Mouse (Mus musculus) right cerebral cortex, postnatal 14 days (tissue): ENCODE results near the gene Ap3d1.

Source experiments
- DNase-seq: peaks from one replicate; pipeline ENCODE4 v3.0.0; 2022

Ap3d1 gene

GRCm38 (mm10) chr10:80702536-80703390, 39.3 kb downstream of the Ap3d1 start:
- peak; percentile 96 for DNase-seq

GRCm38 (mm10) chr10:80701721-80702535, 40.1 kb downstream of the Ap3d1 start, which contains the start of the genes Mob3a and Izumo4:
Gene Mob3a (minus strand): TSS chr10:80701977.
Gene Izumo4 (plus strand): TSS chr10:80702184.
- DNase-seq, result peak; percentile 98

- DNase-seq, result no peak
These were observed 41.3 kb downstream of the Ap3d1 start for GRCm38 (mm10) chr10:80700732-80701131.

GRCm38 (mm10) chr10:80700038-80700504, 42.0 kb downstream of the Ap3d1 start:
- no peak for DNase-seq

GRCm38 (mm10) chr10:80698605-80699004, 43.5 kb downstream of the Ap3d1 start:
- DNase-seq, result no peak

GRCm38 (mm10) chr10:80697812-80698211, 44.3 kb downstream of the Ap3d1 start:
- no peak for DNase-seq

- DNase-seq, result no peak
These were observed 44.7 kb downstream of the Ap3d1 start for GRCm38 (mm10) chr10:80697393-80697787.

GRCm38 (mm10) chr10:80696502-80697392, 45.3 kb downstream of the Ap3d1 start:
- DNase-seq, result no peak

- no peak for DNase-seq
These were observed 46.1 kb downstream of the Ap3d1 start for GRCm38 (mm10) chr10:80695801-80696501.

GRCm38 (mm10) chr10:80695186-80695585, 46.9 kb downstream of the Ap3d1 start:
- DNase-seq, result no peak

- DNase-seq, result no peak
These were observed 47.7 kb downstream of the Ap3d1 start for GRCm38 (mm10) chr10:80694159-80694938.

- DNase-seq, result no peak
These were observed 48.5 kb downstream of the Ap3d1 start for GRCm38 (mm10) chr10:80693401-80694045.

GRCm38 (mm10) chr10:80692249-80693165, 49.6 kb downstream of the Ap3d1 start:
- DNase-seq, result no peak

GRCm38 (mm10) chr10:80687850-80688249, 54.2 kb downstream of the Ap3d1 start:
- DNase-seq, result no peak

- no peak for DNase-seq
These were observed 55.4 kb downstream of the Ap3d1 start for GRCm38 (mm10) chr10:80686617-80687016.

- DNase-seq, result no peak
These were observed 57.1 kb downstream of the Ap3d1 start for GRCm38 (mm10) chr10:80684984-80685383.

- DNase-seq, result no peak
These were observed 57.9 kb downstream of the Ap3d1 start for GRCm38 (mm10) chr10:80684214-80684613.

GRCm38 (mm10) chr10:80683647-80684046, 58.4 kb downstream of the Ap3d1 start:
- no peak for DNase-seq

- DNase-seq, result no peak
These were observed 60.1 kb downstream of the Ap3d1 start for GRCm38 (mm10) chr10:80682003-80682402.
